Comparison of ENCODE assay signal across 20 mouse cellular contexts in genomic region chr12:80178035-80178434, GRCm38 (mm10).
DNase-seq lines count a peak whose midpoint lies in the region; ATAC-seq lines count a peak whose summit lies in the region.
"Had no signal": no experiment of that assay in that cellular context is flagged by ENCODE, and none has a peak within 500 bp of the region (broad histone marks: within the 10 kb centered on the region; RNA-seq: fewer than 3 reads in every experiment).

No protein-coding gene starts in this region.

- no peak overlapping the region for H3K4me2 ChIP-seq in neural tube, embryonic 15.5 days
- H3K4me2 ChIP-seq: embryonic facial prominence, embryonic 15.5 days; heart, embryonic 11.5 days; hindbrain, embryonic 15.5 days; limb, embryonic 13.5 days; liver, embryonic 15.5 days had no signal

- no peaks in the 10 kb centered on the region for H3K27me3 ChIP-seq in neural tube, embryonic 15.5 days (replicated peaks)
- H3K27me3 ChIP-seq: embryonic facial prominence, embryonic 15.5 days; hindbrain, embryonic 15.5 days; limb, embryonic 13.5 days; liver, embryonic 15.5 days; Patski had no signal

- no peaks in the 10 kb centered on the region for H3K4me1 ChIP-seq in neural tube, embryonic 15.5 days
- H3K4me1 ChIP-seq: embryonic facial prominence, embryonic 15.5 days; forebrain, embryonic 10.5 days; hindbrain, embryonic 15.5 days; limb, embryonic 13.5 days; liver, embryonic 15.5 days had no signal

- H3K9ac ChIP-seq in neural tube, embryonic 15.5 days (replicated peaks): no peak overlapping the region
- H3K9ac ChIP-seq: embryonic facial prominence, embryonic 15.5 days; hindbrain, embryonic 15.5 days; limb, embryonic 13.5 days; liver, embryonic 15.5 days had no signal

- no peak overlapping the region for H3K4me3 ChIP-seq in neural tube, embryonic 15.5 days (replicated peaks)
- H3K4me3 ChIP-seq: embryonic facial prominence, embryonic 15.5 days; forebrain, embryonic 10.5 days; hindbrain, embryonic 15.5 days; limb, embryonic 13.5 days; liver, embryonic 15.5 days had no signal

- no peaks in the 10 kb centered on the region for H3K9me3 ChIP-seq in neural tube, embryonic 15.5 days (replicated peaks)
- H3K9me3 ChIP-seq: embryonic facial prominence, embryonic 15.5 days; forebrain, embryonic 10.5 days; hindbrain, embryonic 15.5 days; limb, embryonic 13.5 days; liver, embryonic 15.5 days had no signal

- DNase-seq in frontal cortex, postnatal 14 days (ENCODE audit: low spot score in 2 of 2): no peak
- peak; percentile 31 for DNase-seq in neural tube, embryonic 10.5 days (ENCODE audit: extremely low spot score, low spot score)
- DNase-seq in layer of hippocampus, adult 9-11 months: peak; percentile 48
- peak; percentile 46 for DNase-seq in retina, postnatal 7 days (ENCODE audit: low read depth, low spot score)
- DNase-seq in adrenal gland, adult (ENCODE audit: inconsistent age in 2 of 2, low spot score in 1 of 2): no peak
- DNase-seq: heart, postnatal 14 days; kidney, adult 11 months; kidney, postnatal 10 days; right cerebral cortex, postnatal 14 days had no signal

- peak; percentile 41; the same call in 1 of the 2 replicates for ATAC-seq in frontal cortex, adult (ENCODE audit: low TSS enrichment)
- ATAC-seq in neural tube, embryonic 15.5 days (ENCODE audit: low FRiP score): no peak
- ATAC-seq: lung, postnatal 0 days; Patski had no signal

- 85% methylated on average over 10 of the region's 10 CpGs for WGBS in neural tube, embryonic 15.5 days

- H3K27ac ChIP-seq in neural tube, embryonic 15.5 days (replicated peaks): no peak overlapping the region
- H3K27ac ChIP-seq: embryonic facial prominence, embryonic 15.5 days; forebrain, embryonic 10.5 days; hindbrain, embryonic 15.5 days; limb, embryonic 13.5 days; liver, embryonic 15.5 days; stomach, postnatal 0 days had no signal

- H3K36me3 ChIP-seq in neural tube, embryonic 15.5 days: peaks cover 51% of the 10 kb centered on the region

Comparison
In these comparisons a context has a peak if more than half of its experiments do, and no peak if none do; other contexts are left out.
1. DNase-seq: peak in neural tube, embryonic 10.5 days (single experiment), layer of hippocampus, adult 9-11 months (single experiment) and retina, postnatal 7 days (single experiment); none in frontal cortex, postnatal 14 days (0 of 2) and adrenal gland, adult (0 of 2).